Mouse (Mus musculus): ENCODE data around the gene Ttc24.

Gene Ttc24

DNA sequence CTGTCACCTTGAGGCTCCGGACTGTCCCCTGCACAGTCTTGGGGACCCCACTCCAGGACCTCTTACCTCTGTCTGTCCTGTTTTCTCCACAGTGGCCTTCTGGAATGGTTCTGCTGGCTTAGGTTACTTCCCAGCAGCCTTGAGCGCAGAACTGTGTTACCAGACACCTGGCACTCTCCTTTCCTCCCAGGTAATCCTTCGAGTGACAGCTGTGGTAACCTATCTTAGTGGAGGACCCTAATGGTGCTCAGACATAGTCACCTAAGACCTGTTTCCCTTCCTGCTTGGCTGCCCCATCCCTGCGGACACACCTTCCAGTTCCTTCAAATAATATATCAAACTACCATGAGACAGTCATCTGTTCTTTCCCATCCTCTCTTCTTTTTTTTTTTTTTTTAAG is at the start of gene Ttc24:
Gene Ttc24, minus strand, starts transcription at position 101 of the 400 bp plus-strand sequence.
- DNase-seq (ENCODE audit: inconsistent age in 2 of 2, low spot score in 1 of 2) = no peak

DNA sequence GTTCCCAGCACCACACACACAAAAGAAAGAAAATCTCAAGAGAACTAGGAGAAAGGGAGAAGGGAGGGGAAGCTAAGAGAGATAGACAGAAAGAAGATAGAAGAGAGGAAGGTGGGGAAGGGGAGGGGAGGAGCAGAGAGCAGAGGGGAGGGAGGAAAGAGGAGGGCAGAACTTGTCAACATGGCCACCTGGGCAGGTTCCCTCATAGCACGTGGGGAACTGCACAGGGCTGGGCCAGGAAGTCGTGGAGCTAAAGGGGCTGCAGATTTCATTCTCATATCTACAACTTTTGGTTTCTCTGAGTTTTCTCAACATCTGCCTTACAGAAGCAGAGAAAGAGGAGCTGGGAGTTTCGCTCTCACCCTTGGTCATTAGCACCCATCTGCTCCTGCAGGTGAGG is 49.5 kb upstream of the Ttc24 start:
- no peak for DNase-seq (ENCODE audit: inconsistent age in 2 of 2, low spot score in 1 of 2)

DNA sequence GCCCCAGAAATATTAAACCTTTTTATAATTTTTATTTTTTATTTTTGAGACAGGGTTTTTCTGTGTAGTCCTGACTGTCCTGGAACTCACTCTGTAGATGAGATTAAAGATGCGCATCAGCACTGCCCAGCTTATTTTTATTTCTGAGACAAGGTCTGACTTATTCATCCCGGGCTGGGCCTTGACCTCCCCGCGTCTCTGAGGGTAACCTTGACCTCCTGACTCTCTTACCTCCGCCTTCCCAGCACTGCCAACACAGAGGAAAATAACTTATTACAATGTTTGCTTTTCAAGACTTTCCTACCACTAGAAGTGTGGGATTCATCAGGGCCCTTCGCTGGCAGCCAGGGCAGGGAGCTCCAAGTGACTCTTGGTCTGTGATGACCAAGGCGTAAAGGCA is 48.1 kb upstream of the Ttc24 start:
- DNase-seq (ENCODE audit: inconsistent age in 2 of 2, low spot score in 1 of 2) = peak; percentile 71 to 83

DNA sequence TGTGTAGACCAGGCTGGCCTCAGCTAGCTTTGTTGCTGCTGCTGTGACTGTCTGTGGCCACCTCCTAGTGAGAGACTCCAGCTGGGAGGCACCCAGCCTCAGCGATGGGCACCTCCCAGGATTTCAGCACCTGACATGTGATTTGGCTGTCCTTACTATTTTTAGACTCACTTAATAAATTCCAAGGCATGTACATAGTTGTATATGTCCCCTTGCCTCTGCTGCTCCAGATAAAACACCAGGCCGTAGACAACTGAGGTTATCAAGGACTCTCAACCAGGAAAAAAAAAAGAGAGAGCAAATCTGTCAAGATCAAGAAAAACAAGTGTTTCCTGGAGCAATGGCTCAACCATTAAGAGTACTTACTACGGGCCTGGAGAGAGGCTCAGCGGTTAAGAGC is 47.1 kb upstream of the Ttc24 start:
- no peak for DNase-seq (ENCODE audit: inconsistent age in 2 of 2, low spot score in 1 of 2)

DNA sequence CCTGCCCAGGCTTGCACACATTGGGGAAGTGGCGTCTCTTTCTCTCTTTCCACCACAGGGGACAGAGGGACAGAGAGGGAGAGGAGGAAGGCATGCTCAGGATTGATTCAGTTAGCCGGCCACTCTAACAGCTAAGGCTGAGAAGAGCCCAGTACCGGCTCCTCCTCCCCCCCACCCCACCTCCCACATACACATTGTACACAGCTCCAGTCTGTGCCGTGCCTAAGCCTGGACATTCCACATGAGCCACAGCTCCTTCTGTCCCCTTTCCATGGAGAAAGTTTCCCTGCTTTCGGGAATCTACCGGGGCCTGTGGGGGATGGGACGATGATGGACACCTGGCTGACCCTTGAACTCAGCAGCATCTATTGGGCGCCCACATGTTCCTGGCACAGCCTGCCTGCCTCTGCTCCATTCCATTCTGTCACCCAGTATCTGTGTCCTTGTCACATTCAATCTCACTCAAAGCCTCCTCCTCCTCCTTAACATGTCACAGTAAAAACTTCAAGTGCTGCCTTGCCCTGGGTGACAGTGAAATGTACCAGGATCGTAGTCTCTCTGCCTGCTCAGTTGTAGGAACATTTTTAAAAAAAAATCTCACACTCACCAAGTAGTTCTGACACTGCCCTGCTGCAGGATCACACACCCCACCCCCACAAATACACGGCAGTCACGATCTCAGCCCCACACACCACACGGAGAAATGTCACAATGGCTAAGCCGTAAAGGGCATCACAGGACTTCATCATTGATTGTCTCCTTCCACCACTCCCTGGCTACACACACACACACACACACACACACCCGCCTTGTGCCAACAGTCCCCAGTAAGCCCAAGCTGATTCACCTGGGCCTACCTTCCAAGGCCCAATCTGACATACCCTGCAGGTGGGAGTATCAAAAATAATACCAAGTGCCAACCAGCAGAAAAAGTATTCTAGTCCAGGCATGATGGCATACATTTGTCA is 43.3 kb upstream of the Ttc24 start:
- no peak for DNase-seq (ENCODE audit: inconsistent age in 2 of 2, low spot score in 1 of 2)

DNA sequence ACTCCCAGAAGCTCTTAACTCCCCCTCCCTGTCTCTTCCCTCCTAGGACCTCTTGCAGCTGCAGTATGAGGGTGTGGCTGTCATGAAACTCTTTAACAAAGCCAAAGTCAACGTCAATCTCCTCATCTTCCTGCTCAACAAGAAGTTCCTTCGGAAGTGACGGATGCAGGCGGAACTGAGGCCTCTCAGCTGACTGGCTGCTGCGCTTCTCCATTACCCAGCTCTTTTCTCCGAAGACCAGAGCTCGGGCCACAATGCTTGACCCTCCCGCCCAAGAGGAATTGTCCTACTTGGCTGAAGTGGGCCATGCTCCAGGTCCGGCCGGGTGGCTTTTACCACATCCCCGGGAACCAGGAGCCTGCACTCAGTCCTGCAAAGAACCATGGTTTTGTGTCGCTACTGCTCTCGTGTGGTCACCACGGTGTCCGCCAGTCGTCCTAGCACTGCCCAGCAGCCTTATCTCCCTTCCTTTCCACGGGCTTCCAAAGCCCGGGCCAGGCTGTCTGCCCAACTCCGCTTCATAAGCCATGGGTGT is 42.1 kb upstream of the Ttc24 start:
- no peak for DNase-seq (ENCODE audit: inconsistent age in 2 of 2, low spot score in 1 of 2)

DNA sequence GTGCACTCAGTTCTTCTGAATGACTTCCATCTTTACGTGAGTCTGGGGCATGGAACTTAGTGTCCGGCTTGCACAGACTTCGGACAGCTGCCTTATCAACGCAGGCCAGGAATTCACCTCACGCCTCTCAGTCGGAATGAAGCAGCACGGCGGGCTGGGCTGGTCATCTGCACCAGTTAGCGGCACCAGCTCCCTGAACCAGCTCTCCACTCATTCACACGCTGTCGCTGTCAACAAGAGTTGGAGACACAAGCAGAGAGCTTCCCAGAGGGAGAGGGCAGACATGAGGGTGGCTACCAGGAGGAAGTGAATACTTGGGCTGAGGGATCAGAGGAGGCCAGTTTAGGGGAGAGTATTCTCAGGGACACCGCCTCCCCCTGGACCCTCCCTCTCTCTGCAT is 36.3 kb upstream of the Ttc24 start:
- no peak for DNase-seq (ENCODE audit: inconsistent age in 2 of 2, low spot score in 1 of 2)

DNA sequence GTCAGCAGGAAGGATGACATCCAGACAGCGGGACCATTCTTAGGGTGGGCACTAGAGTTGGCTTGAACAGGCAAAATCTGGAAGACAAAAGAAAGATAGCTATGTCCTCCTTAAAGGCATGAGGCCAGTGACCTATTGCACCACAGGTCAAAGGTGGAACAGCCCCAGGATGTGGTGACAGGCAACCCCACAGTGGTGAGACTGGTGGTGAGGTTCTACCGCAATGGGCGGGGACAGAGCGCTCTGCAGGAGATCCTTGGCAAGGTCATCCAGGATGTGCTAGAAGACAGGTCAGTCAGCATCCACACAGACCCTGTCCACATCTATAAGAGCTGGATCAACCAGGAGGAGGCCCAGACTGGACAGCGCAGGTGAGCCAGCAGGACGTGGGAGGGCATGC is 31.0 kb upstream of the Ttc24 start:
- DNase-seq (ENCODE audit: inconsistent age in 2 of 2, low spot score in 1 of 2) = no peak

DNA sequence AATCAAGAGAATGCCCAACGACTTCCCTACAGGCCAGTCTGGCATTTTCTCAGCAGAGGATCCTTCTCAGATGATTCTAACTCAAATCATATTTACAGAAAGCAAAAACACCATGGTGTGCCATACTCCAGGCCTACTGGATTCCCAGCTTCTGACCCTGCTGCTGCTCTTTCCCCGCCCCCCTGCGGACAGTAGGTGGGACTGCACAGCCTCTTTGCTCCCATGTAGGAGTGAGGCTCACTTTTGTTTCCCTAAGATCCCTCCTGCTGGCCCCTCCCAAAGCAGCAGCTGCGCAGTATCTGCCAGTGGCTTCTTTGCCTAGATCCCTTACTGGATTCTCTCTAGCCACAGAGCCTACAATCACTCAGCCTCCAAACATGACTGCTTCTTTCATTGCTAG is 28.0 kb upstream of the Ttc24 start:
- no peak for DNase-seq (ENCODE audit: inconsistent age in 2 of 2, low spot score in 1 of 2)

DNA sequence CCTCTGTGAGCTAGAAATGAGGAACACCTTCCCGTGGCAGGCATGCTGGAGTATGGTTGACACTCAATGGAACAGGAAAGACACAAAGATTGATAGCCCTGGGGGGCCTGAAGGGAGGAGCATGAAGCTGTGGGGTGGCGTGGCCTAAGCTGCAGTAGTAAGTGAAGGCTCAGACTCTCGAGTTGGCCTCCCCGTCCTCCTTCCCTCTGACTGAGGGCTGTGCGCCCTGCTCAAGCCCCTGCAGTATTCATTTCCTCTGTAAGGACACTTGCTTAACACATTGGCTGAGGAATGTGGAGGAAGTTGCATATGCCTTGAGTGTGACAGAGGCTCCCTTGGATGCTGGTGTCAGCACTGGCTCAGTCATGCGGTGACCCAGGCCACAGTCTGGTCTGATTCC is 24.5 kb upstream of the Ttc24 start:
- DNase-seq (ENCODE audit: inconsistent age in 2 of 2, low spot score in 1 of 2) = peak; percentile 18 to 64

DNA sequence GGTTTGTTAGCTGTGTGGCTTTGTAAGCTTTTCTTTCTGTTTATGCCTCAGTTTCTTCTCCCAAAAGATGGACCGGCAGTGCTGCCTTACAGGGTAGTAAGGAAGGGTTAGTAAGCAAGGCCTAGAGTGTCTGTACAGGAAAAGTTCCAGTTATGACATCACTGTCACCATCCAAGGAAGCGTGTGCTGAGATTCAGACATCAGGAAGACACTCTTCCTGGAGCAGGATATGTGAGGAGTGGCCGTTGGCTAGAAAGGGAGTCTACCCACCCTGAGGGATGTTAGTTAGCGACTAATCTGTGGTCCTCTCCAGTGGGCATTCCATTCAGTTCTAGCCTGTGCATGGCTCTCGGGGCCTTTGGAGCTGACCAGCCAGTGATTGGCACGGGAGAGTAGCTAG is 24.1 kb upstream of the Ttc24 start:
- DNase-seq (ENCODE audit: inconsistent age in 2 of 2, low spot score in 1 of 2) = no peak

DNA sequence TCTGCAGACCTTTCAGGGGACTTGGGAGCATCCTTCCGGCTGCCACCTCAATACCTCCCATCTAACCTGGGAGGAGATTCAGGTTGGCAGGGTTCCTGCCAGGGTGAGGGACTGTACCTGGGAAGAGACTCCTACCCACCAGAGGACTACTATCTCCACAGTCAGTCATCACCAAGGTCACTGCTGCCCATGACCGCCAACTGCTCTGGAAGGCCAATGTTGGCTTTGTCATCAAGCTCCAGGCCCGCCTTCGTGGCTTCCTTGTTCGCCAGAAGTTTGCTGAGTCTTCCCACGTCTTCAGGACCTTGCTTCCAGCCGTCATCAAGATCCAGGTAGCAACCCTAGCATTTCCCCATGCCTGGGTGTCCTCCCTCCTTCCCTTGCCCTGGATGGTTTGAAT is 23.6 kb upstream of the Ttc24 start:
- peak in 1 of 2 experiments; percentile 54 for DNase-seq (ENCODE audit: inconsistent age in 2 of 2, low spot score in 1 of 2)

DNA sequence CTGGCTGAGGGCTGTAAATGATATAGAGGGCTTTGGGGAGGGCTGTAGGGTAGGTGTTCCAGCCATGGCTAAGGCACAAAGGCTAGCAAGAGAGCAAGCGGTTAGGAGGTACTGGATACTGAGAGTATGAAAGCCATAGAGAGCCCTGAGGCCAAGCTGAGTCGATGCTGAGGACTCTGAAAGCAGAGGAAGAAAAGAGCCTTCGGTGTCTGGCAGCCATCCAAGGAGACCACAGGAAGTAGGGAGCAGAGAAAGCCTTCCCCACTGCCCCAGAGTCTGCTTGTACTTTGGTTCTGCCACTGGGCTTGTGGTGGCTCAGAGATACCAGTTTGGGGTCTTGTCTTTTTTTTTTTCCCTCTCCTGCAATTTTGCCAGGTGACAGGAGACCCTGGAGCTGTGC is 22.1 kb upstream of the Ttc24 start:
- DNase-seq (ENCODE audit: inconsistent age in 2 of 2, low spot score in 1 of 2) = no peak

DNA sequence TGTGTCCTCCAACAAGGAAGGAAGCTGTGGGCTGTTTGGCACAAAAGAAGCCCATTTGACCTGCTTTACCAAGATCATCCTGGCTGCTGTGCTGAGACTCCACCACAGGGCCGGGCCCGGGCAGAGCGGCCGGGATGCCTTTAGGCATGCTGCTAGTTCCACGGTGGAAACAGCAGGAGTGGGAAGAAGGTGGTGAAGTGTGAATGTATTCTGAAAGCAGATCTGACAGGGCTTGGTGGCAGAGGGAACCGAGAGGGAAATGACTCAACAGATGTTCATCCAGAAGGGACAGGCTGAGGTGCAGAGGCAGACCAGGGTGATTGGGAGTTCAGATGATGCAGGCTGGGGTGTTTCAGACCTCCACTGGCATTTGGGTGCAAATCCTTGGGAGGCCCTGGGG is 19.6 kb upstream of the Ttc24 start:
- no peak for DNase-seq (ENCODE audit: inconsistent age in 2 of 2, low spot score in 1 of 2)

DNA sequence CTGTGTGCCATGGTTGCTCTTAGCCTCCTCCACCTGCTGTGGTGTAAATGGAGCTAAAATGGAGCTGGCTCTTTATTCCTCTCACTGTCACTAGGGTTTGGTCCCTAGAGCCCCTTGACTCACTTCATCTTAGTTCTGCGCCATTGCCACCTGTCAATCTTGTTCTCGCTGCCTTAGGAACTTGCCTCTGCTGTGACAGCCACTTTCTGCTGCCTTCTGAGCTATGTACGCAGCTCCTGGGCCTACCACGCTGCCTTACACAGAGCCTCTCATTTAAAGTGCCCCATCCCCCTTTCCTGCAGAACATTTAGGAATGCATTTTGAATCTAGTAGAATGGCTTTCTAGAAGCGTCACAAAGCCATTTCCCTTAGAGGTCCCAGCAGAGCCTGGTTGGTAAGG is 16.0 kb upstream of the Ttc24 start:
- DNase-seq (ENCODE audit: inconsistent age in 2 of 2, low spot score in 1 of 2) = no peak

DNA sequence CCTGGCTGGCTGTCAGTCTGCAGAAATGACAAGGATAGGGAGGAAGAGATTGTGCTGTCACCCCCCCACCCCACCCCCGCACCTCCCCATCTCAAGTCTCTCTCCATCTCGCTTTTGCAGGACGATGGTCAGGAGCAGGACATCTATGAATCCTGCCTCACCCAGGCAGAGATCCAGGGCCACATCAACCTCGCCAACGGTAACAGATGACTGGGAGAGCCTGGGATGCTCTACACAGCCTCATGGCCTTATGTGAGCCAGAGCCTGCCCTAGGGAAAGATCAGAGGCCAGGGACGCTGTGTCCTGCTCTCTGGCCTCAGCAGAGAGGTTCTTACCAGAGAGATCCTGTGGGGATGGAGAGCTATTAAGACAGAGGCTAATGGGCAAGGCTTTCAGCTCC is 12.5 kb upstream of the Ttc24 start:
- DNase-seq (ENCODE audit: inconsistent age in 2 of 2, low spot score in 1 of 2) = no peak

DNA sequence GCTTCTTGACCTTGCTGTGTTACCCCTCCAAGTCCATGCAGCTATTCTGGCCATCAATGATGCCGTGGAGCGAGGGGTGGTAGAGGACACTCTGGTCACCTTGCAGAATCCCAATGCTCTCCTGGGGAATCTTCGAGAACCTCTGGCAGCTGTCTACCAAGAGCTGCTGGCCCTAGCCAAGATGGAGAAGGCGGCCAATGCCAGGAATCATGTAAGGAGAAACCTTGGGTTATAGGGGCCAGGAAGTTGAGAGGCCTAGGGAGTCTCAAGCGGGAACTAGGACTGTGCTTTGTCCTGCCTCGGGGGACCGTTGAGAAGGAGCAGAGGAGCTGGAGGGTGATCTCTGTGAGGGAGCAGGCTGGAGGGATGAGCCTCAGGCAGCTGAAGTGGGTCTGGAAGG is 12.0 kb upstream of the Ttc24 start:
- no peak for DNase-seq (ENCODE audit: inconsistent age in 2 of 2, low spot score in 1 of 2)

DNA sequence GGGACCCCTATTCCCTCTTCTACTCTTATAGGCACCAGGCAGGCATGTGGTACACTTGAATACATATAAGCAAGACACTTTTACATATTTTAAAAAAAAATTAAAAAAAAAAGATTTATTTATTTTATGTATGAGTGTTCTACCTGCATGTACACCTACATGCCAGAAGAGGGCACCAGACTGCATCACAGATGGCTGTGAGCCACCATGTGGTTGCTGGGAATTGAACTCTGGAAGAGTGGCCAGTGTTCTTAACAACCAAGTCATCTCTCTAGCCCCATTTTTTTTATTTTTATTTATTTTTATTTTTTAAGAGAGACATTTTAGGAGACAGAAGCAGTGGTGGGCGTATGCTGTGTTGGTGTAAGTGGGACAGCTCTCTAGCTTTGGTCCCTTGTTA is 9.6 kb upstream of the Ttc24 start:
- DNase-seq (ENCODE audit: inconsistent age in 2 of 2, low spot score in 1 of 2) = peak in 1 of 2 experiments; percentile 76

DNA sequence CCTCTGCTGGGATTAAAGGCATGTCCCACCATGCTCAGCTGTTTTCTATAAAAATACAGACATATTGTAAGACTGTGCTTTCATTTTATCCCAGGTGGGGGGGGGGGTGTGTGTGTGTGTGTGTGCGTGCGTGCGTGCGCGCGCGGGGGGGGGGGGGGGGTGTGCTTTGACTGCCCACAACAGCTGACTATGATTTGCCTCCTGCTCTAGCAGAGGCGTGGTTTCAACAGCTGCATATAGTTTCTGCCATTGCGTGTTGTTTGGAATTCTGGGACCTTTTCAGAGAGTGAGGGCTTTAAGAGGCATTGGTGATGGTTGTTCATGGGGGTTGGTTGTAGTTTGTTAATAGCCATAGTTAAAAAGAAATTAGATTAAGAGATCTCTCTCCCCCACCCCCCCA is 7.4 kb upstream of the Ttc24 start:
- DNase-seq (ENCODE audit: inconsistent age in 2 of 2, low spot score in 1 of 2) = no peak

DNA sequence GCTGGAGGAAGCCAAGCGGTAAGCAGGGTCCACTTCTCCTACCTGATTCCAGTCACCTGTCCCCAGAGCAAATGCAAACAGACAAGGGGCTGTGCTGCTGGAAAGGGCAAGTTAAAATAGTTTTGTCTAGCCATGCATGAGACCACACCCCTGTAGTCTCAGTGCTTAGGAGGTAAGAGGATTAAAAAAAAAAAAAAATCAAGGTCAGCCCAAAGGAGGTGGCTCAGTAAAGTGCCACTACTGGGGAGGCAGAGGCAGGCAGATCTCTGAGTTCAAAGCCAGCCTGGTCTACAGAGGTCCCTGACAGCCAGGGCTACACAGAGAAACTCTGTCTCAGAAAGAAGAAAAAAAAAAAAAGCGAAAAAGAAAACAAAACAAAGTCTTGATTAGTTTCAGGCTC is 5.9 kb upstream of the Ttc24 start:
- DNase-seq (ENCODE audit: inconsistent age in 2 of 2, low spot score in 1 of 2) = no peak

DNA sequence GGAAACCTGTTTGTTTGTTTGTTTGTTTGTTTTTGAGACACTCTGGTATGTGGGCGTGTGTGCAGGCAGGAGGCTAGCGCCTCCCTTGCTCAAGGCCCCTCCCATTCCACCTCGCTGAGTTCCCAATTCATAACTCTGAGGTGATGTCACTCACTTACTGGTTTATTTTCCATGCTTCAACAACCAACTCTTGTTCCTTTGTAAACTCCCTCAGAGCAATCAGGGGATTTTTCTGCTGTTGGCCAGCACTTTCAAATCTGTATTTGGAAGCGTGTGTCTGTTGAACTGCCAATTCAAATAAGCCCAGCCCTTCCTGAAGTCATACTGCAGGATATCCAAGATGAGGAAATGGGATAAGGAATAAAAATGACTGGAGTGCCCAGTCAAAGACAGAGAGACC is 4.6 kb upstream of the Ttc24 start:
- DNase-seq (ENCODE audit: inconsistent age in 2 of 2, low spot score in 1 of 2) = peak in 1 of 2 experiments; percentile 35

DNA sequence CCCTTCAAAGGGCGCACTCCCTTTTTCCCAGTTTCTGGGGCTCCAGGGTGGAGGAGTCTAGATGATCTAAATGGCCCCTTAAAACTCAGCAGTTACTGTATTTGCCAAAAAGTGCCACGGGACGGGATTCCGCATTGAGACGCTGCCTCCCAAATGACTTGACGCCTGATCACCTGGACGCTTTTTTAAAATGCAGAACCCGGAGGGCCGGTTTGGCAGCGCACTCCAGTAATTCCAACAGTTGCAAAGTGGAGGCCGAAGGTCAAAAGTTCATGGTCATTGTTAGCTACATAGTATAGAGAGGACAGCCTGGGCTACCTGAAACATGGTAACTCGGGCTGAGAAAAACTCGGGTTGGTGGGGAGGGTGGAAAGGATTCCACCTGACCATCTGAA is 4.1 kb upstream of the Ttc24 start:
- DNase-seq (ENCODE audit: inconsistent age in 2 of 2, low spot score in 1 of 2) = no peak

Measured in adrenal gland, adult (tissue).